Mouse (Mus musculus): Measurements from ENCODE around the gene Pdk2. TPM values are rescaled to one million over a fixed set of nuclear protein-coding genes. Genes with fewer than 3 reads are reported as not detected.

The Pdk2 gene
- 23.2 TPM for polyA plus RNA-seq (2017; shearing (Covaris generic))

DNA sequence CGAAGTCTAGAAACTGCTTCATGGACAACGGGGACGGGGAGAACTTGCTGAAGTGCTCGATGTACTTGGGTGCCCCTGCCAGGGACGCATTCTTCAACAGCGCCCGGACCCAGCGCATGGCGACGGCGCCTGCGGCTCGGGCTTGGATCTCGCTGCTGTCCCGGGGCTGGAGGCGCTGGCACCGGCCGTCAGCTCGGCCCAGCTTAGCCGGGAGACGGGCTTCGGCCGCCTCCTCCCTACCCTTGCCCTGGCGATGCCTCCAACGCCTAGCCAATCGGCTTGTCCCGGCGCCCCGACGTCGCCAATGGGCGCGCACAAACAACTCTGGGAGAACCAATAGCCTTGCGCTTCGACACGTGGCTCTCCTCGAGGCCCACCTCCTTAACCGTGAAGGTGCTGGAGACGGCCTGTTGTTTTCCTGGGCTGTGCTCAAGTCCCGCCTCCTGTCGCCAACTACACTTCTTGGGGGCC lies at the start of gene Pdk2:
Pdk2 (minus strand) TSS at position 216 of the 471 bp plus-strand sequence.

DNA sequence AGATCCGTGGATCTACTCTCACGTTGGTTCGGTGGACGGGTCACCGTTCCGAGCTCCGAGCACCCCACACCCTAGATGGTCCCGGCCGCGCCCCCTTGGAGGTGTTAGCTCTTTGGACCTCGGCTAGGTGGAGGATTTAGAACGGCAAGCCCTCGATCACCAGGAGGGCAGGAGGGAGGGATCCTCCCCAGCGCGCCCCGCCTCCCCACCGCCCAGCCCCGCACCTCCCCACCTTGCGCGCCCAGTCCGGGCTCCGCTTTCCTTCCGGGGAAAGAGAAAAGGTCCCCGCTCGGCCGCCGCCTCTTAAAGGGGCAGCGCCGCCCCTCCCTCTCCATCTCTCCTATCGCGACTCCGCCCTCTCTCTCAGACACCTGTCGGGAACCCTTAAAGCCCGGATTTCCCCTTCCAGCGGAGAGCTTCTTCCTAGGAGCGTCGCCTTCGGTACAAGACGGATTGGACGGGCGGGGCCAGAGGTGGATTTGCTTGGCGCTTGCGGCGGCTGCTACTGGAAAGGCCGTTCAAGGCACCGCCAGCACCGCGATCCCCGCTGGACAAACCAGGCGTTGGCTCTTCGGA lies 35.5 kb upstream of the Pdk2 start, which contains the start of gene Itga3:
Itga3 (minus strand) TSS at position 266 of the 576 bp plus-strand sequence.

DNA sequence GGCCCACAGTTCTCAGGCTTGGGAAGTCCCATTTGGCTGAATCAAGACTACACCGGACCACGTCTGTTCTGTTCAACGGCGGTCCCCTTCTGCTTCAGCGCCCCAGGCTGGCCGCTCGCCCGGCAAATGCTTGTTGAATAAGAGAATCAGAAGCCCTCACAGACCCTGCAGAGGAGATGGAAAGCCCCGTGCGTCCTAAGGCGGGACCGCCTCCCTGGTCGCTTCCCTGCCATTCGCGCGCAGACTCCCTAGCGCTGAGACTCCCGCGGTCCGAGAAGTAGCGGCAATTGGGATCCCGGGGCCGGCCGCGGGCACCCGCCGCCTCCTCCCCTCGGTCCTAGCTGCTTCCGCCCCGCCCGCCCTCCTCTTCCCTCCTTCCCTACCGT lies 31.5 kb downstream of the Pdk2 start, which contains the start of gene Samd14:
Samd14 (plus strand) TSS at position 251 of the 386 bp plus-strand sequence.

DNA sequence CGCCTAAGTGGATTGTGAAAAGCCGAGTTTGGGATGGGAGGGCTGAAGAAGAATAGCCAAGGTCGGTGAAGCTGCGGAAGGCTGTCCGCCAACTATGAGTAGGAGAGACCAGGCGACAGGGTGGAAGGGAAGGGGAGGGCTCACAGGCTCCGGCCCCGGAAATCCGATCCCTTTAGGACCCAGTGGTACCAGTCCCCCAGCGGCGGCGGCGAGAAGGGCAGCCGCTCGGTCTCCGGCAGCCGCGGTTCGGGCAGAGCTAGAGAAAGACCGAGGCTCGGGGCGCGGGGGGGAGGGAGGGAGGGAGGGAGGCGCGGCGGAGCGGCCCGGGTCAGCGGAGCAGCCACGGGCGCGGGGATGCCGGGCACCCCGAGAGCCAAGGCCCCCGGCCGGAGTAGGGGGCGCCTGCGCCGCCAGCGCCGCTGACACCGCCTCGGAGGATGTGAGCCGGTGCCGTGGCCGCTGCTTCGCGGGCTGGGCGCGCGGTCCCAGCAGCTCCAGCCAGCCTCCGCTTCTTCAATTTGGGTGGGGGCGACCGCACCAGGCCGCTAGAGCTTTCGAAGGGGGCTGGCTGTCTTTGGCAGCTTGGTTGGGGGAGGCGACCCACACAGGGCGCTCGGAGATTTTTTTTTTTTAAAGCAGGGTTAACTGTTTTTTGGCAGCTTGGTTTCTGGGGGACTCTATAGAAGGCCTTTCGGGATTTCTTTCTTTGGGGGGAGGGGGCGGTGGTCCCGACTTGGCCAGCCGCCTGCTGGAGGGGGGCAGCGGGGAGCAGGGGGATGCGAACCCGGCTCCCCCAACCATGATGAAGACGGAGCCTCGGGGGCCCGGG lies 50.2 kb downstream of the Pdk2 start, which contains the start of gene Ppp1r9b:
Ppp1r9b (plus strand) TSS at position 287 of the 829 bp plus-strand sequence.

Other genes with a start within 250 kb of the Pdk2 start
- 0.18 TPM for gene Col1a1, start 105.1 kb downstream of the Pdk2 start, polyA plus RNA-seq (2017; shearing (Covaris generic))
- gene Hils1, start 73.8 kb downstream of the Pdk2 start, polyA plus RNA-seq (2017; shearing (Covaris generic)) = not detected
- not detected for gene Sgca, start 65.0 kb downstream of the Pdk2 start, polyA plus RNA-seq (2017; shearing (Covaris generic))
- gene Ppp1r9b, start 50.3 kb downstream of the Pdk2 start, polyA plus RNA-seq (2017; shearing (Covaris generic)) = 22.4 TPM
- 0.38 TPM for gene Samd14, start 31.5 kb downstream of the Pdk2 start, polyA plus RNA-seq (2017; shearing (Covaris generic))
- 2.8 TPM for gene Itga3, start 35.4 kb upstream of the Pdk2 start, polyA plus RNA-seq (2017; shearing (Covaris generic))
- not detected for gene Dlx3, start 78.8 kb upstream of the Pdk2 start, polyA plus RNA-seq (2017; shearing (Covaris generic))
- gene Dlx4, start 104.9 kb upstream of the Pdk2 start, polyA plus RNA-seq (2017; shearing (Covaris generic)) = not detected
- gene Tac4, start 220.2 kb upstream of the Pdk2 start, polyA plus RNA-seq (2017; shearing (Covaris generic)) = 0.14 TPM